Mouse (Mus musculus) forebrain, postnatal 0 days (tissue): Measurements from ENCODE around the gene Hcn2. TPM values are rescaled to one million over a fixed set of nuclear protein-coding genes. Genes with fewer than 3 reads are reported as not detected.

Experiments used
- ATAC-seq: fragments of 200-750 bp; cut with Nextera tagmentation; 2 replicates; pipeline ENCODE4 v1.8.0; 2017; ENCODE audit warnings: mild to moderate bottlenecking, moderate library complexity
- DNase-seq: peaks from one replicate; pipeline ENCODE4 v3.0.0-alpha.2; 2015
- H3K27ac ChIP-seq: fragments of 300-500 bp; sonication (generic); 2 replicates; pipeline ENCODE4 v1.5.1; 2014; ENCODE audit warnings: low read depth, mild to moderate bottlenecking, antibody characterized with exemption, low read length, moderate library complexity, mixed read lengths
- H3K27me3 ChIP-seq: fragments of 300-500 bp; sonication (generic); 2 replicates; pipeline ENCODE4 v1.6.1; 2014; ENCODE audit warnings: mild to moderate bottlenecking, low read length, mixed read lengths; ENCODE audit not compliant: insufficient read depth
- H3K36me3 ChIP-seq: fragments of 300-500 bp; sonication (generic); 2 replicates; pipeline ENCODE4 v1.6.1; 2014; ENCODE audit warnings: mild to moderate bottlenecking, moderate library complexity; ENCODE audit not compliant: insufficient read depth
- H3K4me1 ChIP-seq: fragments of 300-500 bp; sonication (generic); 2 replicates; pipeline ENCODE4 v1.6.1; 2014; ENCODE audit warnings: antibody characterized with exemption; ENCODE audit not compliant: insufficient read depth
- H3K4me2 ChIP-seq: fragments of 300-500 bp; sonication (generic); 2 replicates; pipeline ENCODE4 v1.6.1; 2014; ENCODE audit warnings: low read depth, mild to moderate bottlenecking, moderate library complexity
- H3K4me3 ChIP-seq: fragments of 300-500 bp; sonication (generic); 2 replicates; pipeline ENCODE4 v1.5.1; 2014; ENCODE audit warnings: low read depth, low read length, mixed read lengths
- H3K9ac ChIP-seq: fragments of 300-500 bp; sonication (generic); 2 replicates; pipeline ENCODE4 v1.6.1; 2014; ENCODE audit warnings: mild to moderate bottlenecking
- H3K9me3 ChIP-seq: fragments of 300-500 bp; sonication (generic); 2 replicates; pipeline ENCODE4 v1.6.1; 2016; ENCODE audit warnings: low read length
- CTCF ChIP-seq: sonication (generic); IDR thresholded peaks from 2 replicates; pipeline ENCODE4 v1.5.1; 2016; ENCODE audit warnings: antibody characterized with exemption, control low read depth, low read depth
- WGBS: fragments of 180-500 bp; shearing (Covaris S2); extraction: QIAGEN DNeasy Blood & Tissue Kit; methylation state at CpG from one replicate; pipeline ENCODE4 v1.1.7; 2014; 5-methylcytosine and 5-hydroxymethylcytosine counted together
- polyA plus RNA-seq: library from polyadenylated mRNA; unstranded; fragments of >200 nt; fragmentation: Nextera tagmentation; extraction: Ambion mirVana; gene quantifications from 2 replicates; pipeline ENCODE4 v1.2.1, GENCODE M21; 2015
- total RNA-seq: library from RNA; depleted of rRNA; stranded (reverse); fragments of >200 nt; gene quantifications from 2 replicates; pipeline ENCODE4 v1.2.3, GENCODE M21; 2014

The Hcn2 gene
- total and polyA plus RNA-seq, 2 experiments from 2014 or later: 4.7 to 34.5 TPM

- no peak for TF ChIP-seq CTCF
- peaks cover under 1% of the 10 kb centered on the region for H3K36me3 ChIP-seq
- WGBS: 4% methylated on average over 41 of the region's 44 CpGs
- DNase-seq (peak; percentile 52), ATAC-seq (peak; percentile 53)
- H3K9me3 ChIP-seq: no peaks in the 10 kb centered on the region
- H3K9ac ChIP-seq: peak overlapping the region; percentile 72
- peaks cover 12% of the 10 kb centered on the region for H3K27me3 ChIP-seq
- peaks cover 12% of the 10 kb centered on the region for H3K4me1 ChIP-seq
- peak overlapping the region; percentile 62 for H3K27ac ChIP-seq
- H3K4me2 ChIP-seq: peak overlapping the region; percentile 93
- H3K4me3 ChIP-seq: peak overlapping the region; percentile 79
These were observed 538 bp downstream of the Hcn2 start for GRCm38 (mm10) chr10:79716988-79717355.

GRCm38 (mm10) chr10:79717640-79718357, 1.4 kb downstream of the Hcn2 start:
- Histone ChIP-seq H3K9ac (peak overlapping the region; percentile 72), H3K4me1 (peaks cover 12% of the 10 kb centered on the region), H3K4me2 (peak overlapping the region; percentile 93), H3K27ac (no peak overlapping the region), H3K27me3 (peaks cover 12% of the 10 kb centered on the region), H3K4me3 (peak overlapping the region; percentile 79), H3K9me3 (no peaks in the 10 kb centered on the region), H3K36me3 (no peaks in the 10 kb centered on the region)
- ATAC-seq (peak; percentile 32; the same call in 1 of the 2 replicates), DNase-seq (peak; percentile 47)
- no peak for TF ChIP-seq CTCF
- WGBS: 5% methylated on average over 43 of the region's 43 CpGs

GRCm38 (mm10) chr10:79721089-79721488, 4.7 kb downstream of the Hcn2 start:
- no peak overlapping the region for H3K27ac ChIP-seq
- 72% methylated on average over 5 of the region's 5 CpGs for WGBS
- no peak for ATAC-seq

GRCm38 (mm10) chr10:79723047-79723446, 6.6 kb downstream of the Hcn2 start:
- H3K4me3 ChIP-seq: no peak overlapping the region
- no peak for TF ChIP-seq CTCF
- H3K4me2 ChIP-seq: no peak overlapping the region
- DNase-seq (no peak), ATAC-seq (peak; percentile 48)
- no peaks in the 10 kb centered on the region; the same call in 1 of the 2 replicates for H3K27me3 ChIP-seq
- H3K27ac ChIP-seq: no peak overlapping the region
- H3K9ac ChIP-seq: no peak overlapping the region
- peaks cover under 1% of the 10 kb centered on the region; the same call in 1 of the 2 replicates for H3K4me1 ChIP-seq
- no peaks in the 10 kb centered on the region for H3K9me3 ChIP-seq
- peaks cover 4% of the 10 kb centered on the region; the same call in 1 of the 2 replicates for H3K36me3 ChIP-seq
- 54% methylated on average over 6 of the region's 6 CpGs for WGBS

More at GRCm38 (mm10) chr10:79721089-79721488, 4.7 kb downstream of the Hcn2 start:
- Histone ChIP-seq H3K4me2 (no peak overlapping the region), H3K36me3 (peaks cover 4% of the 10 kb centered on the region; the same call in 1 of the 2 replicates), H3K27me3 (peaks cover 2% of the 10 kb centered on the region; the same call in 1 of the 2 replicates), H3K4me3 (no peak overlapping the region), H3K9ac (no peak overlapping the region), H3K4me1 (peaks cover 9% of the 10 kb centered on the region), H3K9me3 (no peaks in the 10 kb centered on the region)
- no peak for TF ChIP-seq CTCF
- DNase-seq: no peak

GRCm38 (mm10) chr10:79723692-79724091, 7.3 kb downstream of the Hcn2 start:
- 89% methylated on average over 7 of the region's 7 CpGs for WGBS
- DNase-seq: no peak
- no peak overlapping the region for H3K4me2 ChIP-seq
- H3K4me3 ChIP-seq: no peak overlapping the region
- no peaks in the 10 kb centered on the region for H3K4me1 ChIP-seq
- peaks cover 4% of the 10 kb centered on the region; the same call in 1 of the 2 replicates for H3K36me3 ChIP-seq
- no peak overlapping the region for H3K9ac ChIP-seq
- H3K27ac ChIP-seq: no peak overlapping the region
- ATAC-seq: no peak
- no peaks in the 10 kb centered on the region for H3K27me3 ChIP-seq
- no peaks in the 10 kb centered on the region for H3K9me3 ChIP-seq
- TF ChIP-seq CTCF: no peak

GRCm38 (mm10) chr10:79726090-79726489, 9.7 kb downstream of the Hcn2 start:
- Histone ChIP-seq H3K4me1 (no peaks in the 10 kb centered on the region), H3K4me3 (no peak overlapping the region), H3K4me2 (no peak overlapping the region), H3K27ac (no peak overlapping the region), H3K9me3 (no peaks in the 10 kb centered on the region), H3K9ac (no peak overlapping the region), H3K36me3 (peaks cover 4% of the 10 kb centered on the region; the same call in 1 of the 2 replicates), H3K27me3 (no peaks in the 10 kb centered on the region)
- ATAC-seq (no peak), DNase-seq (no peak)
- 34% methylated on average over 11 of the region's 11 CpGs for WGBS
- TF ChIP-seq CTCF: peak; percentile 58
